Mouse (Mus musculus): ENCODE data around the gene Minpp1.

- no peak for TF ChIP-seq CTCF (conservative IDR thresholded peaks at IDR 0.05; ENCODE audit: insufficient read depth, insufficient read length, low read depth, low read length)
- TF ChIP-seq POLR2A (IDR thresholded peaks at IDR 0.05; ENCODE audit: low read depth, low read length), result no peak
These were observed 47.4 kb downstream of the Minpp1 start for GRCm38 (mm10) chr19:32532737-32533505.
